ENCODE assay signal across 9 mouse cellular contexts in genomic region chr14:33322661-33323088, GRCm38 (mm10).
DNase-seq lines count a peak whose midpoint lies in the region; ATAC-seq and TF ChIP-seq lines count a peak whose summit lies in the region.
"Had no signal": no experiment of that assay in that cellular context is flagged by ENCODE, and none has a peak within 500 bp of the region (broad histone marks: within the 10 kb centered on the region; RNA-seq: fewer than 3 reads in every experiment).

No protein-coding gene starts in this region.

- H3K9ac ChIP-seq in embryonic facial prominence, embryonic 14.5 days (ENCODE audit: low read depth, low read length) = no peak overlapping the region
- no peak overlapping the region for H3K9ac ChIP-seq in limb, embryonic 11.5 days (ENCODE audit: low read length)
- H3K9ac ChIP-seq: stomach, embryonic 15.5 days had no signal

- DNase-seq in urinary bladder, adult 18-20 months (ENCODE audit: low spot score in 2 of 2) = peak; percentile 48 to 55
- no peak for DNase-seq in urinary bladder, adult 2 months (ENCODE audit: low spot score)
- DNase-seq in embryonic facial prominence, embryonic 14.5 days (ENCODE audit: low spot score) = peak; percentile 40
- DNase-seq in induced T-regulatory cell, adult 2 months (ENCODE audit: low read depth) = peak; percentile 65
- peak; percentile 85 for DNase-seq in limb, embryonic 11.5 days (ENCODE audit: low spot score)
- peak; percentile 71 for DNase-seq in yolk sac, embryonic 10.5 days (ENCODE audit: low spot score)

- no peaks in the 10 kb centered on the region; the same call in 1 of the 2 replicates for H3K4me1 ChIP-seq in bone marrow, adult 2 months (ENCODE audit: control insufficient read depth, insufficient read depth, low read length)
- peaks cover 15% of the 10 kb centered on the region for H3K4me1 ChIP-seq in embryonic facial prominence, embryonic 14.5 days (ENCODE audit: control insufficient read depth, insufficient read depth, low read length)
- 0 out of 2 replicates have a peak, but pooled peaks cover 2% of the 10 kb centered on the region for H3K4me1 ChIP-seq in limb, embryonic 11.5 days (ENCODE audit: control insufficient read depth, insufficient read depth, low read length)
- peaks cover 31% of the 10 kb centered on the region for H3K4me1 ChIP-seq in olfactory bulb, adult 2 months (ENCODE audit: control insufficient read depth, insufficient read depth, low read length)

- peak; percentile 40 for TF ChIP-seq CTCF in bone marrow, adult 2 months (IDR thresholded peaks at IDR 0.05; ENCODE audit: control insufficient read depth, insufficient read depth, low read length)
- TF ChIP-seq CTCF in olfactory bulb, adult 2 months (IDR thresholded peaks at IDR 0.05; ENCODE audit: insufficient read depth, low read depth, low read length) = peak; percentile 55; the same call in 1 of the 2 replicates

- peaks cover 20% of the 10 kb centered on the region; the same call in 1 of the 2 replicates for H3K27me3 ChIP-seq in embryonic facial prominence, embryonic 14.5 days (replicated peaks; ENCODE audit: control insufficient read depth, insufficient read depth, low read length)
- peaks cover 12% of the 10 kb centered on the region for H3K27me3 ChIP-seq in limb, embryonic 11.5 days (ENCODE audit: control insufficient read depth, insufficient read depth, low read length)
- H3K27me3 ChIP-seq: stomach, embryonic 15.5 days had no signal

- H3K4me2 ChIP-seq in embryonic facial prominence, embryonic 14.5 days (ENCODE audit: low read depth, low read length) = no peak overlapping the region
- no peak overlapping the region for H3K4me2 ChIP-seq in limb, embryonic 11.5 days (ENCODE audit: low read depth, severe bottlenecking)
- H3K4me2 ChIP-seq: stomach, embryonic 15.5 days had no signal

- H3K9me3 ChIP-seq in embryonic facial prominence, embryonic 14.5 days (ENCODE audit: control insufficient read depth, low read length) = no peaks in the 10 kb centered on the region
- no peaks in the 10 kb centered on the region for H3K9me3 ChIP-seq in limb, embryonic 11.5 days (ENCODE audit: control insufficient read depth, low read length)
- H3K9me3 ChIP-seq: stomach, embryonic 15.5 days had no signal

- H3K27ac ChIP-seq in bone marrow, adult 2 months (ENCODE audit: control insufficient read depth, insufficient read depth, low read depth, low read length, poor library complexity) = no peak overlapping the region
- H3K27ac ChIP-seq in embryonic facial prominence, embryonic 14.5 days (replicated peaks; ENCODE audit: low read depth, low read length) = no peak overlapping the region
- H3K27ac ChIP-seq in limb, embryonic 11.5 days (replicated peaks; ENCODE audit: low read depth, low read length) = no peak overlapping the region
- H3K27ac ChIP-seq in olfactory bulb, adult 2 months (ENCODE audit: insufficient read depth, low read depth, low read length) = no peak overlapping the region
- H3K27ac ChIP-seq: stomach, embryonic 15.5 days had no signal

- no peaks in the 10 kb centered on the region for H3K36me3 ChIP-seq in embryonic facial prominence, embryonic 14.5 days (ENCODE audit: control insufficient read depth, insufficient read depth, low read length)
- no peaks in the 10 kb centered on the region for H3K36me3 ChIP-seq in limb, embryonic 11.5 days (ENCODE audit: control insufficient read depth, insufficient read depth, low read length)
- H3K36me3 ChIP-seq: stomach, embryonic 15.5 days had no signal

- TF ChIP-seq POLR2A in bone marrow, adult 2 months (IDR thresholded peaks at IDR 0.05; ENCODE audit: borderline replicate concordance, control insufficient read depth, low read depth, low read length) = no peak
- TF ChIP-seq POLR2A in olfactory bulb, adult 2 months (IDR thresholded peaks at IDR 0.05; ENCODE audit: insufficient read depth, low read depth, low read length) = no peak

- 22% methylated on average over 7 of the region's 7 CpGs for WGBS in bone marrow, adult 2 months
- WGBS in embryonic facial prominence, embryonic 14.5 days = 22% methylated on average over 7 of the region's 7 CpGs
- 29% methylated on average over 7 of the region's 7 CpGs for WGBS in limb, embryonic 11.5 days
- 33% methylated on average over 7 of the region's 7 CpGs for WGBS in olfactory bulb, adult 2 months

- H3K4me3 ChIP-seq in bone marrow, adult 2 months (replicated peaks; ENCODE audit: control insufficient read depth, low read depth, low read length) = no peak overlapping the region
- no peak overlapping the region for H3K4me3 ChIP-seq in embryonic facial prominence, embryonic 14.5 days (ENCODE audit: low read depth, low read length)
- H3K4me3 ChIP-seq in limb, embryonic 11.5 days (ENCODE audit: low read depth, low read length) = no peak overlapping the region
- no peak overlapping the region for H3K4me3 ChIP-seq in olfactory bulb, adult 2 months (ENCODE audit: insufficient read depth, low read depth, low read length)
- H3K4me3 ChIP-seq: stomach, embryonic 15.5 days had no signal

- ATAC-seq in embryonic facial prominence, embryonic 14.5 days (ENCODE audit: low read depth) = no peak
- ATAC-seq in limb, embryonic 11.5 days (ENCODE audit: insufficient number of reproducible peaks, low FRiP score, low TSS enrichment, low read depth) = no peak
